Mouse (Mus musculus) kidney, embryonic 16.5 days (tissue): ENCODE results near the gene Tmigd3. TPM values are rescaled to one million over a fixed set of nuclear protein-coding genes. Genes with fewer than 3 reads are reported as not detected.
"Not testable (repeated sequence)": the region's sequence is repeated elsewhere in the genome, so short reads cannot be mapped to it uniquely, and the experiment has no call there.

Source experiments
- ATAC-seq: fragments of 200-750 bp; cut with Nextera tagmentation; 2 replicates; pipeline ENCODE4 v1.8.0; 2017; ENCODE audit warnings: moderate TSS enrichment; ENCODE audit not compliant: low FRiP score, low TSS enrichment
- H3K27ac ChIP-seq: fragments of 300-500 bp; sonication (generic); 2 replicates; pipeline ENCODE4 v1.5.1; 2014; ENCODE audit warnings: low read length
- H3K27me3 ChIP-seq: fragments of 300-500 bp; sonication (generic); 2 replicates; pipeline ENCODE4 v1.6.1; 2014; ENCODE audit warnings: low read length, control low read depth, mixed read lengths; ENCODE audit not compliant: insufficient read depth
- H3K36me3 ChIP-seq: fragments of 300-500 bp; sonication (generic); 2 replicates; pipeline ENCODE4 v1.6.1; 2014; ENCODE audit warnings: low read length, control low read depth, mixed read lengths; ENCODE audit not compliant: insufficient read depth
- H3K4me1 ChIP-seq: fragments of 300-500 bp; sonication (generic); 2 replicates; pipeline ENCODE4 v1.6.1; 2014; ENCODE audit warnings: low read length, control low read depth, mixed read lengths; ENCODE audit not compliant: insufficient read depth
- H3K4me2 ChIP-seq: fragments of 300-500 bp; sonication (generic); replicated peaks from 2 replicates; pipeline ENCODE4 v1.6.1; 2014; ENCODE audit warnings: low read depth, low read length
- H3K4me3 ChIP-seq: fragments of 300-500 bp; sonication (generic); 2 replicates; pipeline ENCODE4 v1.5.1; 2014; ENCODE audit warnings: mild to moderate bottlenecking, low read length
- H3K9ac ChIP-seq: fragments of 300-500 bp; sonication (generic); replicated peaks from 2 replicates; pipeline ENCODE4 v1.6.1; 2014; ENCODE audit warnings: low read length
- H3K9me3 ChIP-seq: fragments of 300-500 bp; sonication (generic); 2 replicates; pipeline ENCODE4 v1.6.1; 2016; ENCODE audit warnings: low read length, control low read depth
- WGBS: fragments of 180-500 bp; shearing (Covaris S2); extraction: QIAGEN DNeasy Blood & Tissue Kit; methylation state at CpG from one replicate; pipeline ENCODE4 v1.1.7; 2014; 5-methylcytosine and 5-hydroxymethylcytosine counted together
- polyA plus RNA-seq: library from polyadenylated mRNA; unstranded; fragments of >200 nt; fragmentation: Nextera tagmentation; extraction: Ambion mirVana; gene quantifications from 2 replicates; pipeline ENCODE4 v1.2.1, GENCODE M21; 2015

Gene Tmigd3
- polyA plus RNA-seq, 1 experiment from 2014 or later, result not detected

DNA sequence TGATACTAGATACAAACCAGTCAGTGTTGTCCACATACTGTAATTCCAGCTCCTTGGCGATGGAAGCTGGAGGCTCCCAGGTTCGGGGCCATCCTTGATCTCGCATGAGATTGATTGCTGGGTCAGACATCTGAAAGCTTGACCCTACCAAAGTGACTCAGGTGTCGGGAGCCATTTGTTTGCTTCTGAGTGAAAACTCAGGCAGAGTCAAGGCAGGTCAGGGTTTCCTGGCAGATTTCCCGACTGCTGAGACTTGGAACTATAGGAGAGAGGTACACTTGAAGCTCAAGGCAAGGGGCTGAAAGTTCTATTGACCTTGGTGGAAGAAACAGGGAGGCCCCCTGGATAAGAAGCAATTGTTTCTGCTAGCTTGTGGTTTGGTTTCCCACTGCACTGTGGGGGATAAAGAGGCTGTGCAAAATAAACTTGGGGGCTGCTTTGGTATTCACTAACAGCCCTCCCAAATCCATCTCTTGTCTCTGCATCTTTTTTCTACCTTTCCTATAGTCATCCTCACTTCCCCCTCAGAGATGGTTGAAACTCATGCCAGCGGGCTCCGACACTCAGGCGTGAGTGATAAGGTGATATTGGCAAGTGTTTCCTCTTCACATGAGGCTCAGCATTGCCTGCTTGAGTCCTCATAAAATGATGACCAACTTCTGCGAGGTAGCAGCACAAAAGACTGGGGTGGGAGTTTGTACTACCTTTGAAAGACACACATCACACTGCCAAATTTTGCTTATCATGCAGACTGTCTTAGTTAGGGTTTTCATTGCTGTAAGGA, 41.6 kb downstream of the Tmigd3 start:
- Histone ChIP-seq H3K27me3 (no peaks in the 10 kb centered on the region), H3K4me3 (no peak overlapping the region), H3K36me3 (no peaks in the 10 kb centered on the region), H3K9me3 (no peaks in the 10 kb centered on the region), H3K4me1 (peaks cover 3% of the 10 kb centered on the region; the same call in 1 of the 2 replicates), H3K4me2 (no peak overlapping the region), H3K9ac (no peak overlapping the region), H3K27ac (no peak overlapping the region)
- no peak for ATAC-seq
- 50% methylated on average over 9 of the region's 9 CpGs for WGBS

DNA sequence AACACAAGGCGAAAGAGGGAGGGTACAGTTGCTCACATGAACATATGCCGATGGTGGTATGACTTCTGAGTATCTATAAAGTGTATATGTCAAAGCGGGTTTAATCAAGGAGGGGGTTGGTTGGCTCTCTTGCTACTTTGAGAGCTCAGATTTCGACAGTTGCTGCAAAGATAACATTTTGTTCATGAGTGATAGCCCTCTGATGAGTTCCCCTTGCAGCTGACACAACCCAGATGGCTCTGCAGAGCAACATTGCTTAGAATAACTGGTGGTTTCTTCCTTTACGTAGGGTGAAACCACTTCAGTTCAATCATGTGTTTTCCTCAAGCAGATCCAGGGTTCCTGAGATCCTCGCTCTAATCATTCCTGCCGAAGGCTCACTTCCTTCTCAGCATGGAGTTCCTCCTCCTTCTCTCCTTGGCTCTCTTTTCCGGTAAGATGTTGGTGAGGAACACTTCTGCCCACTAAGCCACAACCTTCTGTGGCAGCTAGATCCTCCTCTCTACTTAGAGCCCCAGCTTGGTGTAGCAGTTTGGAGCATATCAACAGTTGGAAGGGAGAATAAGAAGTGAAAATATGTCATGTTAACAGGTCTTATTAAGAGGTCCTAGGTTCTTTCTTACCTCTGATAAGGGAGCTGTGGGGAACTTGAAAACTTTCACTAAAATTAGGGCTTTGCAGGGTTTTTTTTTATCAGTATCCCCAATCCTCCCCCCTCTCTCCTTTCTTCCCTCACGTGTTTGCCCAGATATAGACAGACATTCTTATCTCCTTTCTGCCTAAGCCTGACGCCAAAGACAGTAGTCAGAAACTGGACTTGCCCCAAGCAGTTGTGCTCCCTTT, 43.4 kb downstream of the Tmigd3 start:
- ATAC-seq, result no peak
- Histone ChIP-seq H3K36me3 (no peaks in the 10 kb centered on the region), H3K9me3 (no peaks in the 10 kb centered on the region), H3K27ac (no peak overlapping the region), H3K4me3 (no peak overlapping the region), H3K9ac (no peak overlapping the region), H3K27me3 (no peaks in the 10 kb centered on the region), H3K4me1 (peaks cover 3% of the 10 kb centered on the region; the same call in 1 of the 2 replicates), H3K4me2 (no peak overlapping the region)
- WGBS, result 40% methylated on average over 10 of the region's 10 CpGs

DNA sequence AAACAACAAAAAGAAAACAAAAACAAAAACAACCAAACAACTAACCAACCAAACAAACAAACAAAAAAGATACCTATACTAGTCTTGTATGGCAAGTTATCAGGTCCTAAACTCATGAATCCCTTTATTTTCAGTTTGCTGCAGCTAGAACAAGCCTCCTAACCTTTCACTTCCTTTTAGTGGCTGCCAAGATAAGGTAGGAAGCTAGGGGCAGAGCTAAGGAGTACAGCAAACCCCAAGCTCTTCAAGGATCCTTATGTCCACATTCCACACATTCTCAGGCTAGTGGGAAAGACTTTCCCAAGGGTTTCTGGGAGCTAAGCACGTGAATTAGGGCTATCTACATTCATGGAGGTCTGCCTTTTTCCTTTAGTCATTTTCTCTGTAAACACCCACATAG, 44.6 kb downstream of the Tmigd3 start:
- H3K27ac ChIP-seq, result no peak overlapping the region
- H3K4me1 ChIP-seq, result peaks cover 3% of the 10 kb centered on the region; the same call in 1 of the 2 replicates
- no peak for ATAC-seq

DNA sequence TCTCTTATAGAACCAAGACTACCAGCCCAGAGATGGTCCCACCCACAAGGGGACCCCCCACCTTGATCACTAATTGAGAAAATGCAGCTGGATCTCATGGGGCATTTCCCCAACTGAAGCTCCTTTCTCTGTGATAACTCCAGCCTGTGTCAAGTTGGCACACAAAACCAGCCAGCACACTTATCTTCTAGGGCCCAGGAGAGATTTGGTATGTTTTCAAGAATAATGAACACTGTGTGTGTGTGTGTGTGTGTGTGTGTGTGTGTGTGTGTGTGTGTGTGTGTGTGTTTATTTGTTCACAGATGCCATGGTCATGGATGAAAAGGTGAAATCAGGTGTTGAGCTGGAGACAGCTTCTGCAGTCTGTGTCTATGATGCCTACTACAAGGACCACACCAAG, 45.8 kb downstream of the Tmigd3 start:
- not testable (repeated sequence) for H3K9me3 ChIP-seq, H3K9ac ChIP-seq, H3K27ac ChIP-seq, H3K4me2 ChIP-seq, H3K4me3 ChIP-seq, ATAC-seq, H3K27me3 ChIP-seq, H3K4me1 ChIP-seq, H3K36me3 ChIP-seq

More for the DNA sequence above, 44.6 kb downstream of the Tmigd3 start:
- H3K4me2 ChIP-seq, result no peak overlapping the region
- H3K4me3 ChIP-seq, result no peak overlapping the region
- H3K9me3 ChIP-seq, result no peaks in the 10 kb centered on the region
- 38% methylated on average over 1 of the region's 1 CpGs for WGBS
- no peaks in the 10 kb centered on the region for H3K36me3 ChIP-seq
- H3K9ac ChIP-seq, result no peak overlapping the region
- H3K27me3 ChIP-seq, result no peaks in the 10 kb centered on the region

DNA sequence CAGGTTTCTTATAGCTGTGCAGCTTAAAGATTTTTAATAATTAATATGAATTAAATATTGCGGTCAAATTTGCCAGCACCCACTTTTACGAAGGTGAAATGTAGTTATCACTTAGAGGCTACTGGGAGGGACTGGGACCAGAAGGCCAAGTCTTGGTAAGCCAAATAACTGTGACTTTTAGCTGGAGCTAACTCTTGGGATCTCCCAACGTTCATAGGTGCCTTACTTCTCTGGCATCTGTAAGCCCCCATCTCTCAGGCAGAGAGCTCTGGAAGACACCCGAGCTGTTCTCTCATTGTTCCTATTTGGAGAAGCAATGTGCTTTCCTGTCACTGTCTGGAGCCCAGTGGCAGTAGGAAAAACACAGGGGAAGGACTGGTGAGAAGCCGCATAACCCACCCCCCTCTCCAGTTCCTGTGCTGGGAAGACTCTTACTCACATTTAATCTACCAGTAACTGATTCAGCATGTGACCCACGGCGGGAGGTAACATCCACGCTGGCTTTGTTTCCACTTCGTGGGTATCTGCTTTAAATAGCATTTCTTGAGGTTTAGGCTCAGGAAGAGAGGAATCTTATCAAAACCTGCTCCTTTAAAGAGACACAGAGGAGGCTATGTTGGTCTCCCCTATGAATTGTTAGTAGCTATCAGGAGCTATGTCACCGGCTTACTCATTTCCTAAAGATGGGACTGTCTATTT, 47.1 kb downstream of the Tmigd3 start:
- WGBS, result 71% methylated on average over 10 of the region's 10 CpGs
- Histone ChIP-seq H3K4me3 (no peak overlapping the region), H3K4me2 (no peak overlapping the region), H3K27ac (no peak overlapping the region), H3K9me3 (no peaks in the 10 kb centered on the region), H3K36me3 (no peaks in the 10 kb centered on the region), H3K9ac (no peak overlapping the region), H3K4me1 (peaks cover 3% of the 10 kb centered on the region; the same call in 1 of the 2 replicates), H3K27me3 (no peaks in the 10 kb centered on the region)
- ATAC-seq, result no peak

DNA sequence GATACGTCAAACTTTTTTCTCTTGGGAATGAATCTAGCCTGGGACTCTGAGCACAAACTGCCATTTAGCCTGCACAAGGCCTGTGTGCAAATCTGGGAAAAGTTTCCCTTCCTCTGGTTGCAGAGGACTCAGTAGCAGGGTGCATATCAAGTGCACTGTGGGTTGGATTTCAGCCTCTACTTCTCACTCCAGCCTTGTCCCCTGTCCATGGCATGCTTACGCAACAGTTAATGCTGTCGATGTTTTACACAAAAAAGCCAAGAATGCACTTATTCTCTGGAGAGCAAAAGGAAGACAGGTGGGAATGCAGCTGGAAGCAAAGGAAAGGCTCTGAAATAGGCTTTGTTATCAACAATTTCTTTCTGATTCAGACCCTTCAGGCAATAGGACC, 47.6 kb downstream of the Tmigd3 start:
- Histone ChIP-seq H3K36me3 (no peaks in the 10 kb centered on the region), H3K9ac (no peak overlapping the region), H3K4me3 (no peak overlapping the region), H3K27me3 (no peaks in the 10 kb centered on the region), H3K4me1 (peaks cover 3% of the 10 kb centered on the region; the same call in 1 of the 2 replicates), H3K27ac (no peak overlapping the region), H3K9me3 (no peaks in the 10 kb centered on the region), H3K4me2 (no peak overlapping the region)
- 76% methylated on average over 3 of the region's 3 CpGs for WGBS
- ATAC-seq, result no peak

DNA sequence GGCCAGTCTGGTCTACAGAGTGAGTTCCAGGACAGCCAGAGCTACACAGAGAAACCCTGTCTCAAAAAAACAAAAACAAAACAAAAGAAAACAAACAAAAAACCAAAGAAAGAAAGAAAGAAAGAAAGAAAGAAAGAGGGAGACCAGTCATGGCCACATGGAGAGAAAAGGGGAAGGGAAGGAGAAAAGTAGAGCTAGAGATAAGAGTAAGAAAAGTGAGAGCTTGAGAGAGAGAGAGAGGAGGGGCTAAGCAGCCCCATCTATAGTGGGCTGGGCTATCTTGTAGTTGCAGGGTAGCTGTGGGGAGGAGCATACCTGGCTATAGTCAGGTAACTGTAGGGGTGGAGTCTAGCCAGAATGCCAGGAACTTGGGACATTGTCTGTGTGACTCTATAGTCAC, 50.0 kb downstream of the Tmigd3 start:
- H3K9me3 ChIP-seq, H3K36me3 ChIP-seq, H3K4me3 ChIP-seq, H3K27ac ChIP-seq, ATAC-seq, H3K9ac ChIP-seq, H3K27me3 ChIP-seq, H3K4me2 ChIP-seq, H3K4me1 ChIP-seq: not testable (repeated sequence)

DNA sequence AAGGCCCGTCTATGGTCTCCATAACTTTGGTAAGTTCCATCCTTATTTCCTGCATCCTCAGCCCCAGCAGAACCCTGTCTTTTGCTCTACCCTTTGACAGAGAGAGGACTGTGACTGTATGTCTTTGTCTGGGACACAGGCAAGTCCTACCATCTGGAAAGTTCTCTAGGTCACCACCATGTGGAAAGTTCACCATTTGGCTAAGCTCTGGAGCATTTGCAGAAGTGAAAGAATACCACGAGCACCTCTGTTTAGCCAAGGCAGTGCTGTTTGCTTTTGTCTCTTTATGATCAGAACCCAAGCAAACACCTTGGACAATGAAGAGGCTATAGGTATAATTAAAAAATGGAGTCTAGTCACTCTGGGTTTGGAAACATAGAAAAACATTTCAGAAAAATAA, 51.3 kb downstream of the Tmigd3 start:
- no peaks in the 10 kb centered on the region for H3K27me3 ChIP-seq
- no peak overlapping the region for H3K4me2 ChIP-seq
- no peak overlapping the region for H3K9ac ChIP-seq
- WGBS, result 73% methylated on average over 2 of the region's 2 CpGs
- H3K27ac ChIP-seq, result no peak overlapping the region
- H3K4me3 ChIP-seq, result no peak overlapping the region
- H3K36me3 ChIP-seq, result no peaks in the 10 kb centered on the region
- ATAC-seq, result no peak
- H3K4me1 ChIP-seq, result no peaks in the 10 kb centered on the region
- no peaks in the 10 kb centered on the region for H3K9me3 ChIP-seq

DNA sequence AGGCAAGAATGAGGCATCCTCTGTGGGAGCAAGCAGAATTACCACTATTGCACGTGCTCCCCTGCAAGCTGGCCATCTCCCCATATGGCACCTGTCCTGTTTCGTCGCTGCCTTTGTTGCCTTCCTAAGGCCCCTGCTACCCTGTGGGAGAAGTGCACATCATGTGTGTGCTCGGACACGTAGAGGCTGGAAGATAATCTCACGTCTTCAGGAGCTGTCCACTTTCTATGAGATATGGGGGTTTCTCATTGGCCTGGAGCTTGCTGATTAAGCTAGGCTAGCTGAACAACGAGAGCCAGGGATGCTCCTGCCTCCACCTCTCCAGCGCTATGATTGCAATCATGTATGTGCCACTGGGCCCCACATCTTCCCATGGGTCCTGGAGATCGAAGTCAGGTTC, 53.9 kb downstream of the Tmigd3 start:
- H3K36me3 ChIP-seq, result no peaks in the 10 kb centered on the region
- H3K9ac ChIP-seq, result no peak overlapping the region

More for the DNA sequence above, 53.9 kb downstream of the Tmigd3 start:
- no peaks in the 10 kb centered on the region for H3K4me1 ChIP-seq
- H3K4me3 ChIP-seq, result no peak overlapping the region
- H3K4me2 ChIP-seq, result no peak overlapping the region
- 81% methylated on average over 9 of the region's 9 CpGs for WGBS
- no peaks in the 10 kb centered on the region for H3K9me3 ChIP-seq
- no peak for ATAC-seq
- no peak overlapping the region for H3K27ac ChIP-seq
- no peaks in the 10 kb centered on the region for H3K27me3 ChIP-seq
